Comparison of ENCODE assay signal across 24 mouse cellular contexts in genomic region chr4:129254571-129254970, GRCm38 (mm10). TPM values are rescaled to one million over a fixed set of nuclear protein-coding genes. Genes with fewer than 3 reads are reported as not detected.
"Had no signal": no experiment of that assay in that cellular context is flagged by ENCODE, and none has a peak within 500 bp of the region (broad histone marks: within the 10 kb centered on the region; RNA-seq: fewer than 3 reads in every experiment).

No protein-coding gene starts in this region.

- H3K4me3 ChIP-seq: embryonic facial prominence, embryonic 10.5 days; embryonic facial prominence, embryonic 12.5 days; embryonic facial prominence, embryonic 13.5 days; embryonic facial prominence, embryonic 15.5 days; erythroblast, embryonic 14.5 days; forebrain, embryonic 10.5 days; forebrain, embryonic 12.5 days; forebrain, embryonic 13.5 days; forebrain, embryonic 15.5 days; gastrocnemius, adult 2 months; heart, adult 2 months had no signal

- DNase-seq: cerebellum, adult 9-11 months; cerebellum, postnatal 10 days; cerebellum, postnatal 14 days; cerebellum, postnatal 25 days; cerebellum, postnatal 36 days; embryo, embryonic 11 days; forebrain, postnatal 0 days; gastrocnemius, adult 2 months; gastrocnemius, postnatal 10 days; gastrocnemius, postnatal 14 days; gastrocnemius, postnatal 25 days; gastrocnemius, postnatal 36 days; heart, adult 11 months; heart, adult 18-20 months; heart, adult 2 months had no signal

- H3K36me3 ChIP-seq: embryonic facial prominence, embryonic 10.5 days; embryonic facial prominence, embryonic 12.5 days; embryonic facial prominence, embryonic 13.5 days; embryonic facial prominence, embryonic 15.5 days; forebrain, embryonic 10.5 days; forebrain, embryonic 12.5 days; forebrain, embryonic 15.5 days had no signal

- H3K4me2 ChIP-seq: embryonic facial prominence, embryonic 12.5 days; embryonic facial prominence, embryonic 13.5 days; embryonic facial prominence, embryonic 15.5 days; forebrain, embryonic 12.5 days; forebrain, embryonic 13.5 days; forebrain, embryonic 15.5 days had no signal

RNA-seq across cellular contexts. Expression of gene Sync, which starts 32.8 kb away (rescaled TPM):
- polyA plus RNA-seq: erythroblast, embryonic 14.5 days had no signal
